Mouse (Mus musculus) adrenal gland, postnatal 25 days (tissue): Measurements from ENCODE around the gene Nmrk2. TPM values are rescaled to one million over a fixed set of nuclear protein-coding genes. Genes with fewer than 3 reads are reported as not detected.
"Not testable (repeated sequence)": the region's sequence is repeated elsewhere in the genome, so short reads cannot be mapped to it uniquely, and the experiment has no call there.

Source experiments
- DNase-seq: peaks from one replicate; pipeline ENCODE4 v3.0.0; 2021; ENCODE audit warnings: mixed read lengths
- long read RNA-seq: library from polyadenylated mRNA; stranded (forward); transcript quantifications from one replicate; pipeline ENCODE4 v2.0.0, GENCODE M21; 2021
- total RNA-seq: library from RNA; stranded (reverse); gene quantifications from 2 replicates; pipeline ENCODE4 v1.2.3, GENCODE M21; 2021

The Nmrk2 gene
- total RNA-seq, result not detected in 2 replicates
- long read RNA-seq, result 0 reads

DNA sequence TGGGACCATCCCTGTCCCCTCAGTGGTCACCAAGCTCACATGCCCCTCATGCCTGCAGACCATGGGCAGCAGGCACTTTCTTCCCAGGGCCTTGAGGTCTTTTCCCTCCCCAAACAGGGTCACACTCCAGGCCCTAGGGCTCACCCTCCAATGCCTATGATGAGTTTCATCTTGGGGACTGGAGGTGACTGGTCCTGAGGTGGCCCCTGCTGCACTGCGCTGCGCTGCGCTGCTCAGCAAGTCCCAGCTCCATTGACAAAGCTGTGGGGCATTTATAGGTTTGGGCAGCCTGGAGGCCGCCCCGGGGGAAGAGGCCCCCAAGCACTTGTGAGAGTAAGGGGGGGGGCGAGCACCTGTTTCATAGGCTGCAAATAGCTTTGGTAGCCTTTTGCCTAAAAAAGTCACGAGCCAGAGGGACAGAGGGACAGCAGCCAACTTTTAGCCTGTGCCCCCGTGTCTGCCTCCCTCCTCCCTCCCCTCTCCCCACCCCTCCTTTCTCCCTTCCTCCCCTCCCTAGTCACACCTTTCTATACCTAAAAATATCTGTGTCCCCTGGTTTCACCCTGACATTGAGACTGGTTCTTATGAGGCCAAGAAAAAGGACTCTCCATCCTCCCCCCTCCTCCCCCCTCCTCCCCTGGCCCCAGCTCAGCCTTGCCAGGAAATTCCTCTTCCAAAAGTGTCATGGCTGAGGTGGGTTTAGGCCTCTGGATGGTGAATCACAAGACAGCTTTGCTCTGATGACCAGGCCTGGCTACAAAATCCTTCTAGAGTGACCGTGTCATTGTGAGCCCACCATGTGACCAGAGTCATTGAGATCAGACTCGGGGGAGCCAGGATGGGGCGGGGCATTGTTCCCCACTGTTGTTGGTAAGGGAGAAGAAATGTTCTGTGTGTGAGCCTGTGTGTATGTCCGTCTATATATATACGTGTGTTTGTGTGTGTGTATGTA lies at the start of gene Nmrk2:
TSS of gene Nmrk2 (minus strand) at position 245 of the 952 bp plus-strand sequence.
- no peak for DNase-seq

DNA sequence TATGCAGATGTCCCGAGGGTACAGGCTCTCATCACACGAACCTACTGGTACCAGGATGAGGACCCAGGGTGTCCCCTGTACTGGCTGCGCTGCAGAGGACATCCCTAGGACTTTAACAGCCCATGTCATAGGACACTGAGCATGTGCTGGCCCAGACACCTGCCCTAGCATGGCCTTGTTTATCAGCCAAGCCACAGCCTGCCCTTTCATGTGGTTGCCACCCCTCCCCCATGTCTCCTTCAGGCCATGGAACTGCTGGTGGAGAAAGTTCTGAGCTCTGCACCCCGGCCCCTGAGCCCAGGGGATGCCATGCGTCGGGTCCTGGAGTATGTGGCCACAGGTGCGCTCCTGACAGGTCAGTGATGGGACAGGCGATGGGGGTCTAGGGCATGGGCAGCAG lies 47.6 kb upstream of the Nmrk2 start:
- no peak for DNase-seq

DNA sequence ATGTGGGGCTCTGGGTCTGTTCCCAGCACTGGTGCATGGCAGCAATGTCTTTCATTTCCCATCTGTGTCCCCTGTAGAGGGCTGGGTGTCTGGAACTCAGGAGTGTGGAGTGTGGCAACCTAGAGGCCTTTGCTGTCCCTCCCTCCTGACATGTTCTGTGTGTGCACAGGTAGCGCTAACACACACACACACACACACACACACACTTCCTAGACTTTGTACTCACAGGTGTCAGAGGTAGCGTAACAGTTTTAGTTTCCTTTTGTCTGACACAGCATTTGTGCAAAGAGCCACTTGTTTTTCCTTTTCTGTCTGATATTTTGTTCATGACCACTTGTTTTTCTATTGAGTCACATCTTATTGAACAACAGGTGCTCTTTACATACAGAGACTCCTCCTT lies 46.0 kb upstream of the Nmrk2 start:
- DNase-seq, result no peak

- no peak for DNase-seq
Measured at GRCm38 (mm10) chr10:81245166-81245565, 43.3 kb upstream of the Nmrk2 start.

GRCm38 (mm10) chr10:81244595-81244994 lies 42.7 kb upstream of the Nmrk2 start:
- peak; percentile 82 for DNase-seq

DNA sequence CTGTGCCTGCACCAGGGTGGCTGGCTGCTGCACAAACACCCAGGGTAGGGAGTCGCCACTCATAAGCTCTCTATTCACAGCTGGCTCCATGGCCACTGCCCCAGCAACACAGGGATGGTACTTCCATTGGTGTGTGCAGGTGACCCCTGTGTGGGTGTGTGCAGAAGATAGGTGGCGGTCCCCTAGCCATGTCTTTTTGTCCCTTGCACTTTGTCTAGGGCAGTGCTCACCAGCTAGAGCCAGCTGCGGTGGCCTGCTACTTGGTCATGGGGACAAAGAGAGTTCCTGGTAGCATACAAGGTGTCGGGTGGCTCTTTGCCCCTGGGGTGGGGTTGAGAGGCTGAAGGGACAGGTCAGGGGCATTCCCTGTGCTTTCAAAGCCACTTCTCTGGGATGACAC lies 42.3 kb upstream of the Nmrk2 start:
- no peak for DNase-seq

DNA sequence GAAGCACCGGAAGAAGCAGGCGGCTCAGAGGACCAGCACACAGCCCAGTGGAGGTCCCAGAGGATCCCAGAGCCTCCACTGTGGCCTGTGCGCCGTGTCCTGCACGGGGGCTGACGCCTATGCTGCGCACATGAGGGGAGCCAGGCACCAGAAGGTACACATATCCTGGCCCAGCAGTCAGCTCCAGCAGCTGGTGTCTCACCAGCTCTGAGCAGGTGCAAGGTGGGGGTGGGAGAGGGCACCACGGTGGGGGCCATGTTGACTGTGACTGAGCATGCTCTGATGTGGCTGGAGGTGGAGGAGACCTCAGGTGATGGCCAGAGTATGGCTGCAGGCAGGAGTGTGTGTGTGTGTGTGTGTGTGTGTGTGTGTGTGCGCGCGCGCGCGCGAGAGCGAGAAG lies 40.2 kb upstream of the Nmrk2 start:
- DNase-seq, result no peak

DNA sequence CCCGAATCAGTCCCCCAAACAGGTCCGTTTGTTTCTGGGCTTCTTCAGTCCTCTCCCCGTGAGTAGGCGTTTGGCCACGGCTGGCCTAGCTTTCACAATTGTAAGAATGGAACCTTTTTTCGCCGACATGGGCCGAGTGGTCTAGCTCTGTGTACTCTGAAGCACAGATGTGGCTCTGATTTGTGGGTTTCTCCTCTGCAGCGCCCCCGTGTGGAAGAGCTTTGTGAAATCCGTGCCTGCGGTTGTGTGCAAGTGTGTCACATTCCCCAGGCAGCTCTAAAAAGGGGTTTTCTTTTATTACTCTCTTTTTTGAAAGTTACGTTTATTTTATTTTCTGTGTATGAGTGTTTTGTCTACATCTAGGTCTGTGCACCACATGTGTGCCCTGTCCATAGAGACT lies 39.0 kb upstream of the Nmrk2 start:
- DNase-seq, result peak; percentile 65

DNA sequence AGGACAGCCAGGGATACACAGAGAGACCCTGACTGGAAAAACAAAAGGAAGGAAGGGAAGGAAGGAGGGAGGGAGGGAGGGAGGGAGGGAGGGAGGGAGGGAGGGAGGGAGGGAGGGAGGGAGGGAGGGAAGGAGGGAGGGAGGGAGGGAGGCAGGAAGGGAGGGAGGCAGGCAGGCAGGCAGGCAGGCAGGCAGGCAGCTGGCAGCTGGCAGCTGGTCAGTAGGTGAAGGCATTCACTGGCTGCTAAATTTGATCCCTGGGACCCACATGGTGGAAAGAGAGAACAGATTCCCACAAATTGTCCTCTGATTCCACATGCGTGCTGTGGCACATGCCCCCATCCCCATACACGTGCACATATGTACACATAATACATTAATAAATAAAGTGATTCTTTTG lies 36.8 kb upstream of the Nmrk2 start:
- DNase-seq, result no peak

- no peak for DNase-seq
Measured at GRCm38 (mm10) chr10:81236471-81237268, 34.8 kb upstream of the Nmrk2 start.

- no peak for DNase-seq
Measured at GRCm38 (mm10) chr10:81234206-81234605, 32.4 kb upstream of the Nmrk2 start.

DNA sequence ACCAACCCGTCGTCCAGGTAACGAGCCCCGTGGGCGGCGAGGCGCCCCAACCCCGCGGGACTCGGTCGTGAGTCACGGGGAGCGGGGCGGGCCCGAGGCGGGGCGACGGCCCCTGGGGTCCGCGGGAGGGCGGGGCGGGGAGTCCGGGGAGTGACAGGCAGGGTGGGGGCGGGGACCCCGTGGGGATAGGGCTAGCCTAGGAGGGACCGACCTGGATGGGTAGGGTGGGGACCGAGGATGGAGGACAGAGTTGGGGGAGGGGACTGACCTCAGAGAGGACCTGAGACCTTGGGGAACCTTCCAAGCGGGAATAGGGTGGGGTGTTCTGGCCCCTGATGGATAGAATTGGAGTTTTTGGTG lies 31.4 kb upstream of the Nmrk2 start:
- DNase-seq, result no peak

GRCm38 (mm10) chr10:81232580-81233225 lies 30.9 kb upstream of the Nmrk2 start, which contains the start of gene Zfr2:
Zfr2 (plus strand) TSS chr10:81233155.
- peak; percentile 95 for DNase-seq

DNA sequence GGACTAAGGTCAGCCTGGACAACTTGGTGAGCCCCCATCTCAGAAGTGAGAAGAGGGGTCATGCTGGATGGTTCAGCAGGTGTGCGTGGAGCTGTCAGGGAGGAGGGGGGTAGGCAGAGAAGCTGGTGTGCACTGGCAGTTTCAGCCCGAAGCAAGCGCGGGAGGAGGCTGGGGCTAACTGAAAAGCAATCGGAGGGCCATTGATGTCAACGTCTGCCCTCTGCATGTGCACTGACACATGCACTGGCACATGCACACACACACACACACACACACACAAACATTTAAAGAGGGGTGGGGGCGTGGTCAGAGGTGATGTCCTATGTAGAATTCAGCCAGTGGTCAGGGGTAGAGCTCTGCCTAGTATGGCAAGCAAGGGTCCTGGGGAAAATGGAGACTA lies 29.6 kb upstream of the Nmrk2 start:
- no peak for DNase-seq

GRCm38 (mm10) chr10:81230438-81231332 lies 28.8 kb upstream of the Nmrk2 start, which contains the start of gene Atcay:
Atcay (minus strand) TSS chr10:81230833.
- DNase-seq, result no peak

DNA sequence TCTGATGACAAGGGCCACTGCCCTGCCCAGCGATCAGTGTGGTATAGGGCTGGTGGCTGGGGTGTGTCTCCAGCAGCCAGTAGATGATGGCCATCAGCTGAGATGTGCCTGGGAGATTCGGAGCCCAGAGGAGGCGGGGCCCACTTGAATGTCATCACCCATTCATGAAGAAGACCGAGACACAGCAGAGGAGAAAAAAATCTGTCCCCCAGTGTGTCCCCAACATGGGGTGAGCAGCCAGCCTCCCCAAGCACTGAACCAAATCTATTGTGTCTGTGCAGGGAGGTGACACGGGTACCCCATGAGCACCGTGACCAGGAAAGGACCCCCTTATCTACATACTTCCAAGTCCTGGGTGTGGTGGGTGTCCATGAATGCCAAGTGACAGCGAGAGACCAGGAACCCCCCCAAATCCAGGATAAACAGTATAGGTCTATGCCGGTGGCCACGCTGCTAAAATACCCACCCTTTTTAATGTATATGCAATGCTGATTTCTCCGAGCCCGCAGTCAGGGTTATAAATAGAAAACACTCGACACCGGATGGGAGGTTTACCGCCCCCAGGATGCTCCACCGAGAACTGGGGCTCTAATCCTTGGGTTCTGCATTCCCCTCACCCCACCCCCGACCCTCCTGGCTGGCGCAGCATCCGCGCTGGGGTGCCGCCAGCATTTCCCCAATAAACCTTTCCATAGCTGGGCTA lies 28.0 kb upstream of the Nmrk2 start:
- DNase-seq, result no peak

DNA sequence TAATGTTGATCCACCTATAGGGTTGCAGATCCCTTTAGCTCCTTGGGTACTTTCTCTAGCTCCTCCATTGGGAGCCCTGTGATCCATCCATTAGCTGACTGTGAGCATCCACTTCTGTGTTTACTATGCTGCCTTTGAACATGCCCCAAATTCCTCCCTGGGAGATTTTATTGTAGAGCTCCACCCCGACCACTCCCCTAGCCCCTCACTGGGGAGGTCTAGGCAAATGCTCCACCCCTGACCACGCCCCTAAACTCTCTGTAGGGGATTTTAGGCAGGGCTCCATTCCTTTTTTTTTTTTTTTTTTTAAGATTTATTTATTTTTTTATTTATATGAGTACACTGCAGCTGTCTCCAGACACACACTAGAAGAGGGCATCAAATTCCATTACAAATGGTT lies 21.9 kb upstream of the Nmrk2 start:
- DNase-seq, result not testable (repeated sequence)

DNA sequence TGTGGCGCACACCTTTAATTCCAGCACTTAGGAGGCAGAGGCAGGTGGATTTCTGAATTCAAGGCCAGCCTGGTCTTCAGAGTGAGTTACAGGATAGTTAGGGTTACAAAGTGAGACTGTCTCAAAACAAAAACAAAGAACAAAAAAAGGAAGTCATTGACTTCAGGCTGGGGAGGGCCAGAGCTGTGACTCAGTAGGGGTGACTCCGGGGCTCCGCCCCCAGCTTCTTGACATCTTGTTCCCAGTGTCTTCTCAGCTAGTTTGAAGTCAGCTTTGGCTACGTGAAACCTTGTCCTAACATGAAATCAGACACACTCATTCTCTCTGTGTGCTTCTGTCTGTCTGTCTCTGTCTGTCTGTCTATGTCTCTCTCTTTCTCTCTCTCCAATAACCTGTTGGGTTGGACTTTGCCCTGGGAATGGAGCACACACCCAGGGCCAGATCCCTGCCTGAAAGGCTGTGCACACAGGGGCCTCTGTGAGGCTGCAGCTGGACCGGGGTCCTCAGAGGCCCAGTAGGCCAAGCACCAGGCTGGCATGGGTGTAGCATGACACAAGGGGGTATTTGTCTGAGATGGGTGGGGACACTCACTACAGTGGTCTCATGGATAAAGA lies 19.7 kb upstream of the Nmrk2 start:
- no peak for DNase-seq

DNA sequence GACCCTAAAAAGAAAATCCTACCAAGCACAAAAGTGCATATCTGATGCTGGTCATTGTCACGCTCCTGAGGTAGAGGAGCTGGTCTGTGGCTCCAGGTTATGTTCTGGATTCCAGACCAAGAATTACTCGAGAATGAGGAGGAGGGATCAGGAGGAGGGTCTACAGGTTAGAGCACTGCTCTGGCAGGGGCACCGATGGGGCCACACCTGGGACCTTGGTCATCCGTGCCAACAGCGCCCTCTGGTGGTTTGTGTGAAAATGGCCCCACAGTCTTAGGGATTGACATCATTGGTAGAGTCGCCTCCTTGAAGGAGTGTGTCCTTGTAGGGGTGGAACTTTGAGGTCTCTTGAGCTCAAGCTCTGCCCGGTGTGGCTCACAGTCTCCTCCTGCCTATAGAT lies 16.1 kb upstream of the Nmrk2 start:
- peak; percentile 73 for DNase-seq

GRCm38 (mm10) chr10:81217267-81217666 lies 15.4 kb upstream of the Nmrk2 start:
- DNase-seq, result not testable (repeated sequence)
